Mouse (Mus musculus) embryonic fibroblast, embryonic 13.5 days (primary cell): Measurements from ENCODE around the gene Gm42906. TPM values are rescaled to one million over a fixed set of nuclear protein-coding genes. Genes with fewer than 3 reads are reported as not detected.
A peak's percentile ranks its signal among the peaks of the same experiment; 100 is the strongest.

Experiments
- H3K27ac ChIP-seq: 2 replicates; pipeline ENCODE4 v1.5.1; 2012; ENCODE audit warnings: low read length, control low read depth, inconsistent platforms; ENCODE audit not compliant: insufficient read depth
- H3K4me1 ChIP-seq: 2 replicates; pipeline ENCODE4 v1.6.1; 2011; ENCODE audit warnings: low read length; ENCODE audit not compliant: control insufficient read depth, insufficient read depth
- H3K4me3 ChIP-seq: 2 replicates; pipeline ENCODE4 v1.5.1; 2011; ENCODE audit warnings: mild to moderate bottlenecking, control low read depth, low read length; ENCODE audit not compliant: insufficient read depth
- CTCF ChIP-seq: IDR thresholded peaks from 2 replicates; pipeline ENCODE4 v1.5.1; 2011; ENCODE audit warnings: mild to moderate bottlenecking, control low read depth, low read length, moderate library complexity, borderline replicate concordance; ENCODE audit not compliant: insufficient read depth
- POLR2A ChIP-seq: IDR thresholded peaks from 2 replicates; pipeline ENCODE4 v1.6.1; 2011; ENCODE audit warnings: low read depth, mild to moderate bottlenecking, control low read depth, low read length, moderate library complexity
- polyA plus RNA-seq: library from polyadenylated mRNA; stranded (reverse); fragments of >200 nt; gene quantifications from 2 replicates; pipeline ENCODE4 v1.2.4, GENCODE M21; 2011; ENCODE audit warnings: low read depth; ENCODE audit not compliant: missing spikeins, insufficient read length

Gm42906 gene
- polyA plus RNA-seq, 1 experiment = not detected

DNA sequence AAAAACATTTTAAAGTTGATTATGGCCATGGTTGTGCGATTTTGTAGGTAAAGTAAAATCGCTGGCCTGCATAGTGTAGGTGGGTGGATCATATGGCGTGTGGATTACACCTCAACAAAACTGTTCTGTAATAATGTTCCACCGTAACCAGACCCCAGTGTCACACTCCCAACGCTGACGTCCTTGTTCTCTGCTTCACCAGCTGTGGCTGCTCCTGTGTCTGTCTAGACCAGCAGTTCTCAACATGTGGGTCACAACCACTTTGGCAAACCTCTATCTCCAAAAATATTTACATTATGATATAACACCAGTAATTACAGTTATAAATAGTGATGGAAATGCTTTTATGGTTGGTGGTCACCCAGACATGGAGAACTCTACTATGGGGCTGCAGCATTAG lies 150.0 kb downstream of the Gm42906 start:
- TF ChIP-seq POLR2A (no peak), CTCF (no peak)
- Histone ChIP-seq H3K4me3 (no peak overlapping the region), H3K27ac (no peak overlapping the region), H3K4me1 (peaks cover 7% of the 10 kb centered on the region)

DNA sequence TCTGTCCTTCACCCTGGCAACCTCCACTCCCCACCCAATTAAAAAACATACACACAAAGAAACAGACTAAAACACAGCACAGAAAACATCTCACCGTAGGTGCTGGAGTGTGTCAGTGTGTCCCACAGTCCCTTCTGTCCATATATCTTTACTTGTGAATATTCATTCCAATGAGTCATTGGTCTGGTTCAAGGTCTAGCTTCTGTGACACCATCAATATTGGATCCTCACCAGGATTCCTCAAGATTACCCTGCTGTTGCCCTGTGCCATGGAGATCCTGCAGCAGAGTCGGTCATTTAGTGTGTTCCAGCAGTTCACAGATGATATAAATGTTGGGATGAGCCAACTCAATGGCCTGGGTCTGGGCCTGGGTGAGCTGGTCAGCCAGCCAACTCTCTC lies 152.0 kb downstream of the Gm42906 start:
- TF ChIP-seq POLR2A (no peak), CTCF (no peak)
- Histone ChIP-seq H3K27ac (no peak overlapping the region), H3K4me1 (peaks cover 7% of the 10 kb centered on the region), H3K4me3 (no peak overlapping the region)

DNA sequence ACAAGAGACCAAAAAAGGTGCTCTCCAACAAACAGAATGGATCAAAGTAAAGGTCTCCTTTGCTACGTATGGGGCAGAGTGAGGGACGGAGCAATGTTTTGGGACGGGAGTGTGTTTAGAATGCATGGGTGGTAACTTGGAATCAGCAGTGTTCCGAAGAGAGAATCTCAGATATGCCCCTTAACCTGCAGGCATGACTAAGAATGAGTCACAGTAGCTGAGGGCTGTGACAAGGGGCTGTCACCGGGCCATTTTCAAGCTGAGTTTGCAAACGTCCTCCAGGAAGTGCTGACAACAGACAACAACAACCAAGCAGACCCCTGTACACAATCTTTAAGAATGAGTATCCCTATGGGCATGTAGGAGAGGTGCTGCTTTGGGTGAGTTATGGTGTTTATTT lies 153.7 kb downstream of the Gm42906 start:
- Histone ChIP-seq H3K4me3 (no peak overlapping the region), H3K4me1 (peaks cover 7% of the 10 kb centered on the region), H3K27ac (no peak overlapping the region)
- TF ChIP-seq POLR2A (no peak), CTCF (no peak)

DNA sequence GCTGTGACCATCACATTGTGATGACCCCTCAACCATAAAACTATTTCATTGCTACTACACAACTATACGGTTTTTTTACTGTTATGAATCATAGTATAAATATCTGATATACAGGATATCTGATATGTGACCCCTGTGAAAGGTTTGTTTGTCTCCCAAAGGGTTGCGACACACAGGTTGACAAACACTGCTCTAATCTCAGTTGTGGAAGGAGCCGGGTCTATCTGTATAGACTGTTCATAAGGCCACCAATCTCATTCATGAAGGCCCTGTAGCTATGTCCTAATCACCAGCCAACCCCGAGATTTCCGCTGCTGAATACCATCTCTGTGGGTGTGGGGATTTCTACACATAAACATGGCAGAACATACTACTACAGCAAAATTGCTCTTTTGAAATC lies 157.1 kb downstream of the Gm42906 start:
- TF ChIP-seq CTCF = no peak
- no peak for TF ChIP-seq POLR2A

DNA sequence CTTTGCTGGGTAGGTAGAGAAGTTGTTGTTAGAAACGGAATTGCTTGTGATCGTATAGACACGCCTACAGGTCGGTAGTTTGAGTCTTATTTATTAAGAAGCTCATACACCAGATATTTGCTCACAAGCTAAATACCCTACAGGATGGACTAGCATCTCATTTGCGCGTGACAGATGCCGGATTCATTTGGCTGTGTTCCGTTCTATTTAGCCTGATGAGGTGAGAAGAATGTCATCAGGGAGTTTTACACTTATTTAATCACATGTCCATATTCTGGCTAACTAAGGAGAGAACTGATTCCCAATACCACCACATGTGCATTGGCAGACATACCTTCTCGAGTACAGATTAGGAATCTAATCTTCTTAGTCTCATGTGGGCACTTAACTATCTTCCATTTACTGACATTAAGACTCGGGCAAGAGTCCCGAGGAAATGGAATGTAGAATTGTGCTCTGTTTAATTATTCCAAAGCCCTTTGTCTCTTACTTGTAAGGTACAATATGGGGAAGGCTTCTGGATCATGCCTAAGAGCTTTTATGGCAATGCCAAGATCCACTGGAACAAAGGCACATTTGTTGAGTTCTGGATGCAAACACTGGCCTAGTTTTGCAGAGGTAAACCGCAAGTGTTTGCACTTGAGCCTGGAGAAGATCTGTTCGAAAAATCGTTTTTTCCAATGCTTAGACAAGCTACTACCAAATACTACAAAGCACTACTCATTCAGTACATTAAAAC lies 160.9 kb downstream of the Gm42906 start:
- H3K27ac ChIP-seq = no peak overlapping the region
- no peaks in the 10 kb centered on the region for H3K4me1 ChIP-seq
- no peak overlapping the region for H3K4me3 ChIP-seq
- TF ChIP-seq POLR2A (no peak), CTCF (no peak)

More for the DNA sequence above, 157.1 kb downstream of the Gm42906 start:
- H3K4me1 ChIP-seq = peaks cover 7% of the 10 kb centered on the region
- no peak overlapping the region for H3K4me3 ChIP-seq
- H3K27ac ChIP-seq = no peak overlapping the region

DNA sequence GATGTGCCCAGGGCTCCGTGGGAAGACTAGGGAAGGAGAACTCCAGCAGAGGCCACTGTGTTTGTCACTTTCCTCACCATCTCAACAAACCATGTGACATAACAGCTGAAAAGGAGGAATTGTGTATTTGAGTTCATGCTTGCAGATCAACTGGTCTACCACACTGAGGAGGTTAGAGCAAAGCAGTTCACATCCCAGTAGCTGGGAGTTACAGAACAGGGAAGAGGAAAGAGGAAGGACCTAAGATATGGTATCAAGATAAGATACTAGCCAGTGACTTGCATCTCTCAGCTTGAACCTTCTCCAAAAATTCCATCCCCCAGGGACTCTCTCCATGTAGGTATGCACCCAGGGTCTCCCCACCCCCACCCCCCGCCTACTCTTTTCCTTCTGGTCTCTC lies 166.4 kb downstream of the Gm42906 start:
- H3K4me1 ChIP-seq = no peaks in the 10 kb centered on the region
- TF ChIP-seq CTCF (no peak), POLR2A (no peak)
- H3K27ac ChIP-seq = no peak overlapping the region
- no peak overlapping the region for H3K4me3 ChIP-seq

DNA sequence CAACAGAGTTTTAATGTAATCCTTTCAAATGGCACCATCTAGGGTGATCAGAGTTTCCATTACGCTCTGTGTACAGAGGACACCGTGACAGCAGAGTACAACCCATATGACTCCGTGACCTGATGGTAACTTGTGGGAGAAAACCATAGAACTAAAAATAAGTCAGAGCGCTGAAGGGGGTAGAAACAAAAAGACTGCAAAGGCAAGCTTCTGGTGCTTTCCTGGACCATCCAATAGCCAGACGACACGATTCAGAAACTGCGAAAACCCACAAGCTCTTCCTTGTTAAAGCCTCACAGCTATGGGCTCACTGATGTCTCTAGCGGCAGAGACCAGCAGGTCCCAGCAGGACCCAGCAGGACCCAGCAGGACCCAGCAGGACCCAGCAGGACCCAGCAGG lies 175.8 kb downstream of the Gm42906 start:
- peaks cover 6% of the 10 kb centered on the region for H3K4me1 ChIP-seq
- H3K4me3 ChIP-seq = no peak overlapping the region
- TF ChIP-seq POLR2A (no peak), CTCF (no peak)
- H3K27ac ChIP-seq = peak overlapping the region; percentile 88

DNA sequence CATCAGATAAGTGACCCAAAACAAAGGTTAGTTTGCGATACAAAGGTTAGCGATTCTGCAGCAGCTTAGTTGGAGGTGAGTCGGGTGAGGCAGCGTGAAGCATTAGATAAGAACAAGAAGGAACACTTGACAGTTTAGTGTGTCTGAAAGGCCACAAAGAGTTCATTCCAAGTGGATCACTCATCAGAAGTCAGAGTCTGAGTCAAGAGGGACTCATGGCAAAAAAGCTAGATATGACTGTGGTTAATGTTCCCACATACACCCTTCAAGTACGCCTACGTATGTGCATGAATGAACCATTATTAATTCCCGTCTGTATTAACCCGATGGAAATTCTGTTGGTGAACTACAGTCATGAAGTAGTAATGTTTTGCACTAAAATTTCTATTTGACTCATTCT lies 176.3 kb downstream of the Gm42906 start:
- TF ChIP-seq POLR2A = no peak
- TF ChIP-seq CTCF = no peak
- Histone ChIP-seq H3K4me1 (peaks cover 6% of the 10 kb centered on the region), H3K4me3 (no peak overlapping the region), H3K27ac (no peak overlapping the region)

DNA sequence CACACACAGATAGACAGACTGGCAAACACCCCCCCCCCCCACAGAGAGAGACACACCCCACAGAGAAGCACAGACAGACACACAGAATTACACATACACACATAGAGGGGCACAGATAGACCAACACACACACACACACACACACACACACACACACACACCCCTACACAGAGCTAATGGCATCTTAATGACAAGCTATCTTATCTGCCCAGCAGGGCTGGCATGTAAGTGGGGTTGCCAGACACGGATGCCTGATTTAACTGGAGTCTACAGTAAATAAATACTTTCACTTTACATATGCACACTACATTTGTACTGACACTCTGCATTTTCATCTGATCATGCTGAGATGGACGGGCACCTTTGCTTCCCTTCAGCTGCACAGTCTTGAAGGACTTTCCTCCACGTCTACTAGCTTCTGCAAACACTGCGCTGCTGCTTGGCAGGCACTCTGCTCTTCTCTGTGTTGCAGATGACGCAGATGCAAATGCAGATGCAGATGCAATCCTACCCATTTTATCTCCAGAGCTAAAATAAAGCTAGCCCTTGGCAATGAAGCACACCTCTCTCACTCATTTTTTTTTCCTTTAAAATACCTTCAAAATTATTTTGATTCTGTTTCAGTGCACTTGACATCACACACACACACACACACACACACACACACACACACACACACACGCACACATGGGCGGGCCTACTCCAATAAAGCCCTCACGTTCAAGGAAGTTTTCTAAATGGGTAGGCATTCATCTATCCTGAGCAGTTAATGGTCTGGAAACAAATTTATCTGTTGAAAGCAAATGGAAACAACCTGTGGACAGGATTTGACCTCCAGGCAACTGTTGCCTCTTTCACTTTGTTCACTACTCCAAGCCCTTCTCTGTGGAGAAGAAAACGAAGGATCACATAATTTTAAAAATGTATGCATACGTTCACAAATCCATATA lies 179.0 kb downstream of the Gm42906 start:
- Histone ChIP-seq H3K4me3 (no peak overlapping the region), H3K27ac (no peak overlapping the region), H3K4me1 (peaks cover 6% of the 10 kb centered on the region)
- no peak for TF ChIP-seq POLR2A
- TF ChIP-seq CTCF = no peak

DNA sequence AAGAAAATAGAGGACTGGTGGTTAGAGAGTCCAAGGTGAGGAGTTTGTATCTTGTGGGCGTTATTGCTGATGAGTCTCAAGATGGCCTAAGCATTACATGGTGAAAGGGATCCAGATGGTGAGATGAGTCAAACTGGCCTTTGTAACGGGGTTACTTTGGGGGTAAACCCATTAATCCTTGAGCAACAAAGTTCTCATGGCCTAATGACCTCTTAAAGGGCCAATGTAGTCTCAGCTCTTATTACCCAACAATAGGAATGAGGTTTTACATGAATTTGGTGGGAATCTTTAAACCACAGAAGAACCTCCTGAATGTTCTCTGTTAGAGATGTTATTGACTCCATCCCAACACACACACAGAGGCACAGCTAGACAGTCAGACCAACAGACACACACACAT lies 179.9 kb downstream of the Gm42906 start:
- Histone ChIP-seq H3K4me3 (no peak overlapping the region), H3K27ac (no peak overlapping the region), H3K4me1 (peaks cover 6% of the 10 kb centered on the region)
- TF ChIP-seq CTCF (no peak), POLR2A (no peak)
